ENCODE assay signal across 8 mouse cellular contexts in the genomic region with DNA sequence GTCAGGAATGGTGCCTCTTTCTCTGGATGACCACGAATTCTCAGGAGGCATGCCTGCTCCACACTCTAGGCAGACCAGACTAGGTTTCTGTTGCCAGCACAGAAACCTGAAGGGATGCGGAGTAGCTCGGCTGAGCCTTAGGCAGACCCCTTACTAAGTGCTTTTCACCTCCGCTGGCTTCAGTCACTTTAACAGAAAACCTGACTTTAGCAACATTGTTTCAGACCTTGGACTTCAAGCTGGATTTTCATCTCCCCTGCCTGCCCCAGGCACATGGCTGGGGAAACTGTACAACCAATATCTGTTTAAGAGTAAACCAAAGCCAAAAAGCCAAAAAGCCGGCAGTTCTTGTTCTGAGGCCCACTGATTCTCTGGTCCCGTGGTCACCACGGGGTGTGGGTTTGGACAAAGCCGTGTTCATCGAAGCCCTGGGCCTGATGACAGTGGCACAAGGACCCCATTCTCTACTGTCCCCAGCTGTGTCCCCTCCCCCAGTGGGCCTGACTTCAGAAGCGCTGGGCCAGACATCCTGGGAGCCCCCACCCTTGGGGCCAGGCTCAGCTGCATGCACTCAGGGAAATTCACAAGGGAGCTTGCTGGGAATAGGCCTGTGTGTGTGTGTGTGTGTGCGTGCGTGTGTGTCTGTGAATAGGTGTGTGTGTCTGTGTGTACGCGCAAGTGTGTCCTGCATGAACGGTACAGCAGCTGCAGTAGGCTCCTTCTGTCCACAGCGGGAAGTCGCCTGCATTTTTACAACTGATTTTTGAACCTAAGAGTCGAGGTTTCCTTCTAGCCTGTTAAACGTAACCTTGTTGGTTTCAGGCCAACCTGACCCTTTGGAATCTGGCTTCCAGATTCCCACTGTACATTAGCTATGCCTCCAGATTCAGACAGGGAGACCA. TPM values are rescaled to one million over a fixed set of nuclear protein-coding genes. Genes with fewer than 3 reads are reported as not detected.
A peak's percentile ranks its signal among the peaks of the same experiment; 100 is the strongest.
DNase-seq lines count a peak whose midpoint lies in the region; ATAC-seq and TF ChIP-seq lines count a peak whose summit lies in the region.

No protein-coding gene starts in this region.

- peak overlapping the region; percentile 52 for H3K4me3 ChIP-seq in embryonic facial prominence, embryonic 10.5 days
- no peak overlapping the region for H3K4me3 ChIP-seq in layer of hippocampus, adult 2 months
- H3K4me3 ChIP-seq in midbrain, embryonic 15.5 days, result no peak overlapping the region

- H3K27me3 ChIP-seq in embryonic facial prominence, embryonic 10.5 days (replicated peaks; ENCODE audit: low read depth, poor library complexity, severe bottlenecking), result 0 out of 2 replicates have a peak, but pooled peaks cover 17% of the 10 kb centered on the region
- no peaks in the 10 kb centered on the region for H3K27me3 ChIP-seq in midbrain, embryonic 15.5 days (replicated peaks)

- no peak for TF ChIP-seq CTCF in layer of hippocampus, adult 2 months (conservative IDR thresholded peaks at IDR 0.05)

- intact Hi-C loops in heart, postnatal 25 days (cut with DNase I), result no loop called here

- H3K9me3 ChIP-seq in embryonic facial prominence, embryonic 10.5 days, result no peaks in the 10 kb centered on the region
- H3K9me3 ChIP-seq in midbrain, embryonic 15.5 days, result no peaks in the 10 kb centered on the region

- peak overlapping the region; percentile 99 for H3K27ac ChIP-seq in embryonic facial prominence, embryonic 10.5 days (replicated peaks)
- H3K27ac ChIP-seq in layer of hippocampus, adult 2 months, result peak overlapping the region; percentile 82
- H3K27ac ChIP-seq in midbrain, embryonic 15.5 days, result peak overlapping the region; percentile 55

- ATAC-seq in midbrain, embryonic 15.5 days (replicated peaks), result peak; percentile 46
- ATAC-seq in megakaryocyte progenitor cell, adult 5-6 weeks (replicated peaks; ENCODE audit: poor library complexity), result no peak

- no peak overlapping the region; the same call in 1 of the 2 replicates for H3K9ac ChIP-seq in midbrain, embryonic 15.5 days

- 48% methylated on average over 19 of the region's 19 CpGs for WGBS in embryonic facial prominence, embryonic 10.5 days
- 32% methylated on average over 19 of the region's 19 CpGs for WGBS in midbrain, embryonic 15.5 days

- no peak overlapping the region for H3K4me2 ChIP-seq in midbrain, embryonic 15.5 days

- DNase-seq in heart, adult 11 months, result peak; percentile 94
- DNase-seq in heart, postnatal 25 days (ENCODE audit: low spot score), result no peak
- DNase-seq in embryonic facial prominence, embryonic 10.5 days (ENCODE audit: low spot score), result peak; percentile 64
- peak; percentile 22 for DNase-seq in heart, postnatal 4 days
- peak in 1 of 2 experiments; percentile 82 for DNase-seq in layer of hippocampus, adult 2 months (ENCODE audit: low spot score in 2 of 2)
- DNase-seq in thymus, postnatal 36 days, result no peak

- peaks cover 99% of the 10 kb centered on the region for H3K4me1 ChIP-seq in embryonic facial prominence, embryonic 10.5 days
- H3K4me1 ChIP-seq in midbrain, embryonic 15.5 days, result peaks cover 62% of the 10 kb centered on the region

- H3K36me3 ChIP-seq in embryonic facial prominence, embryonic 10.5 days (replicated peaks), result no peaks in the 10 kb centered on the region; the same call in 1 of the 2 replicates
- H3K36me3 ChIP-seq in midbrain, embryonic 15.5 days (replicated peaks), result no peaks in the 10 kb centered on the region

RNA-seq across cellular contexts. Expression of gene Bahcc1, which starts 8.9 kb away (rescaled TPM):
- 1 to 10 TPM; 7.8 to 8.3 TPM for total RNA-seq in heart, postnatal 25 days (2021)
- polyA plus RNA-seq in embryonic facial prominence, embryonic 10.5 days (2016; fragmentation: Nextera tagmentation; extraction: Ambion mirVana), result 18.0 and 18.4 TPM in 2 replicates
- 10 to 100 TPM; 14.1 to 16.5 TPM for total RNA-seq in heart, postnatal 4 days (2021)
- total RNA-seq in layer of hippocampus, adult 2 months (2021), result 10 to 100 TPM; 19.9 to 20.7 TPM
- polyA plus RNA-seq in midbrain, embryonic 15.5 days (2015; fragmentation: Nextera tagmentation; extraction: Ambion mirVana), result 16.2 and 16.7 TPM in 2 replicates
- total RNA-seq in megakaryocyte progenitor cell, adult 5-6 weeks (2015), result 12.1 and 17.2 TPM in 2 replicates
- 3.9 and 5.4 TPM in 2 replicates for total RNA-seq in megakaryocyte progenitor cell, adult 5-6 weeks (2017)

Comparison
In these comparisons a context has a peak if more than half of its experiments do, and no peak if none do; other contexts are left out.
1. DNase-seq: peak in heart, adult 11 months (single experiment), embryonic facial prominence, embryonic 10.5 days (single experiment) and heart, postnatal 4 days (single experiment); none in heart, postnatal 25 days (single experiment) and thymus, postnatal 36 days (0 of 2).
2. Peak in every context shown above with its lines, with median percentiles within 50 percentile points of each other: H3K27ac ChIP-seq.